Mouse (Mus musculus): ENCODE data around the gene Aldh9a1. TPM values are rescaled to one million over a fixed set of nuclear protein-coding genes. Genes with fewer than 3 reads are reported as not detected.

The Aldh9a1 gene
- polyA plus RNA-seq, 1 experiment from 2014 or later, result 39.5 TPM

DNA sequence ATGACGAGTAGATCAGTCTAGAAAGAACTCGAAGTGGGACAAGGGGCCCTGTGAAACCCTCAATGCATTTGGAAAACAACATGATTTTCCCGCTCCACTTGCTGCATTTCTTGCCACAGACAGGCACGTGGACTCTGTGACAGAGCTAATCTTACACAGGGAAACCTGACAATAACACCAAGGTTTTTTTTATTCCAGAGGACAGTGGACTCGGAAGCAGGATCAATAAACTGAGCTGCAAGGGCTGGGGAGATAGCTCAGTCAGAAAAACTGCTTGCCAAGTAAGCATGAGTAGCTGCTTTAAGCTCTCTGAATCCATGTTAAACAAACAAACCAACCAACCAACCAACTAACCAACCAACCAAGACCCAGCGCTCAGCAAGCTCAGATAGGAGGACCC is 41.5 kb downstream of the Aldh9a1 start:
- WGBS, result 83% methylated on average over 6 of the region's 6 CpGs

DNA sequence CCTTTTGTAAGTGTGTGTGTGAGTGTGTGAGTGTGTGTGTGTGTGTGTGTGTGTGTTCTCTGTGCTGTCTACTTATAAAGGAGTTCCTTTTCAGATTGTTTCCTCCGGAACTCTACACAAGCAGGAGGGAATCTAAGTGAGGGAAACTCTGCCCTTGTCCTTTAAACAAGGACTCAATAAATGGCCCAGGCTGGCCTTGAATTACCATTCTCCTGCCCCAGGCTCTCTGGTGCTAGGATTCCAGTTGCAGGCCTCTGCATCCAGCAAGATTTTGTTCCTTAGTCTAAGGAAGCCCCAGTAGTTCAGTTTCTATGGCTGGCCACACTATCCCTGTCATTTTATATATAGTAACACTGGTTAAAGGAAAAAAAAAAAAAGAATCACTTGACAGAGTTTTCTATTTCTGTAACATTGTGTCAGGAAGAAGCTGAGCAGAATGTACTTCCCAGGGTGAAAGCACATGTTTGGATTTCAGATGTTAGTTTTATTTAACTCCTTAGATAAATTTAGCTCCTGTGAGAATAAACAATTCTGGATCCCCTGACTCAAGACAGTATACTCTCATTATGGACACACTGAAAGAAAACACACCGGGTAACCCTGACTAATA is 42.3 kb downstream of the Aldh9a1 start:
- Histone ChIP-seq H3K27ac (0 out of 2 replicates have a peak overlapping the region, but pooled peaks have one; percentile 94), H3K27me3 (ENCODE audit: insufficient read depth, poor library complexity, severe bottlenecking) (peaks cover 28% of the 10 kb centered on the region), H3K4me1 (replicated peaks) (peaks cover 13% of the 10 kb centered on the region), H3K36me3 (no peaks in the 10 kb centered on the region), H3K4me3 (peak overlapping the region; percentile 61), H3K9me3 (no peaks in the 10 kb centered on the region)
- WGBS, result 48% methylated on average over 2 of the region's 2 CpGs
- DNase-seq (ENCODE audit: low spot score), result no peak

More for the DNA sequence above, 41.5 kb downstream of the Aldh9a1 start:
- Histone ChIP-seq H3K36me3 (no peaks in the 10 kb centered on the region), H3K27me3 (ENCODE audit: insufficient read depth, poor library complexity, severe bottlenecking) (peaks cover 30% of the 10 kb centered on the region), H3K4me1 (replicated peaks) (peaks cover 13% of the 10 kb centered on the region), H3K9me3 (no peaks in the 10 kb centered on the region), H3K27ac (no peak overlapping the region), H3K4me3 (no peak overlapping the region)
- no peak for DNase-seq (ENCODE audit: low spot score)

DNA sequence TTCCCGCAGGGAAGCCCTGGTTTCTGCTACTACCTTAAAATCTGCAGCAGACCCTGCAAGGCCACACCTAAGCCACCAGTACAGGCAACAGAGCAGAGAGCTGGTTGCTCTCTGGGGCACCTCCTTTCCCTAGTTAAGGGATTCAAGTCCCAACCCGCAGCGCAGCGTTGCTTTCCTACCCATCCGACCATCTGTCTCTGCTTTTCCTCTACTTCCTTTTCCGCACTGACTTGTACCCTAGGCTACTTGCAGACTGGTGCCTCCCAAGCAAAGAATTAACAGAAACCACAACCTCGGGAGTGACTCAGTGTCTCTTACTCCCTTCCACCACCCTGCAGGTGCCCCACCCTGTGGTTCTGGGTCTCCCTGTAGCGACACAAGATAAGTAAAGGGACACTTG is 42.9 kb downstream of the Aldh9a1 start:
- Histone ChIP-seq H3K9me3 (no peaks in the 10 kb centered on the region), H3K4me1 (replicated peaks) (peaks cover 13% of the 10 kb centered on the region), H3K27ac (peak overlapping the region; percentile 94; the same call in 1 of the 2 replicates), H3K4me3 (peak overlapping the region; percentile 61), H3K27me3 (ENCODE audit: insufficient read depth, poor library complexity, severe bottlenecking) (peaks cover 27% of the 10 kb centered on the region), H3K36me3 (no peaks in the 10 kb centered on the region)
- no peak for DNase-seq (ENCODE audit: low spot score)
- WGBS, result 13% methylated on average over 8 of the region's 8 CpGs

DNA sequence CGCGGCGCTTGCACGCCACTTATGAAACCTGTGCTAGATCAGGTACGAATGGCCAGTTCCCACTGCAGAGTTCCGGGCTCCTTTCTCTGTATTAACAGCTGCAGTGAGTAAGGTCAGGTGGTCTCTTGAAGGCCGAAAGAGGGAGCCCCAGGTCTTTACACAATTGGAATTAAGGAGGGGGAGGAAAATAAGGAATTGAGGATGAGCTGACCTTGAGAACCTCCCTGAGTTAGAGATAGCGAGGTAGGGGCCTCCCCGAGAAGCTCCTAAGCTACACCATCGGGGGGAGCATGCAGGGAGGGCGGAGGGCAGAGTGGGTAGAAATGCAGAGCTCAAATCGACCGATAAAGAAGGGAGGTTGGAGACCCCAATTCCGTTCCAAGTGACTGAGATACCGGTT is 43.5 kb downstream of the Aldh9a1 start:
- Histone ChIP-seq H3K4me1 (replicated peaks) (peaks cover 13% of the 10 kb centered on the region), H3K27ac (peak overlapping the region; percentile 94), H3K36me3 (no peaks in the 10 kb centered on the region), H3K4me3 (peak overlapping the region; percentile 61), H3K9me3 (no peaks in the 10 kb centered on the region), H3K27me3 (ENCODE audit: insufficient read depth, poor library complexity, severe bottlenecking) (peaks cover 27% of the 10 kb centered on the region)
- WGBS, result 2% methylated on average over 15 of the region's 15 CpGs
- no peak for DNase-seq (ENCODE audit: low spot score)

DNA sequence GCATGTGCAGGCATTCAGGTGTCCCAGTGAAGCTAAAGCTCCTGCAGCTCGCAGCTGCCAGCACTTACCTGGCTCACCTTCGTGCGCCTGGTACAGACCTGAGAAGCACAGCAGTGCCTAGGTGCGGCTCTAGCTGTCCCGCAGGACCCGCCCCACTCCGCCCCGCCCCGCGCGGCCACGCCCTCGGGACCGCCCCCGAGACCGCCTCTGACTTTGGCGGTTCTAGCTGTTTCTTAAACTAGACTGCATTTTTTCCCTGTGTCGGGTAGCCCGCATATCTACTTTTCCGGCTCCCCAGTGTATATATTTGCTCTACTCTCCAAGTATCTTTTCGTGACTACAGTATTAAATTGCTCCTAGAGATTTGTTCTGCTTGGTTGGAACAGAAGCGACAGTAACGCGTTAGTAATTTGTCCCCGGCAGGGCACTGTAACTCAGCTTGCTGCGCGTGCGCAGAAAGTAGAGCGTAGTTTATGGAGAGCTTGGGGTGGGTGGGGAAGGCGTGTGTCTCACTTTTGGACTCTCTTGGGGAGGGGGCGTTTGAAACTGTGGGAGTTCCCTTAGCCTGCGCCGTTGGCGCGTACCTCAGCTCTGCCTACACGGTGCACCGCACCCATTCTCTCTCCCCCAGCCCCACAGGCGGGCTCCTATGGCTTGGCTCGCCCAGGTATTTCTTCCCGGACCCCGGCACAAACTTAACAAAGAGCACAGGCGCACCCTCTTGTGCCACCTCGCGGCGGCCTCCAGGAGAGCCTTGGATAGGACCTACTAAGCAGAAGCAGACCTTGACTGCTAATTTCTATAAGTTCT is 44.1 kb downstream of the Aldh9a1 start, which contains the start of gene Mgst3:
Gene Mgst3, minus strand, starts transcription at position 159 of the 810 bp plus-strand sequence.
- peaks cover 13% of the 10 kb centered on the region for H3K4me1 ChIP-seq (replicated peaks)
- H3K27me3 ChIP-seq (ENCODE audit: insufficient read depth, poor library complexity, severe bottlenecking), result peaks cover 27% of the 10 kb centered on the region
- peak within 1 kb of the TSS; percentile 61 for H3K4me3 ChIP-seq
- no peaks in the 10 kb centered on the region for H3K36me3 ChIP-seq
- peak within 1 kb of the TSS; percentile 94 for H3K27ac ChIP-seq
- WGBS, result under 1% methylated on average over 45 of the region's 45 CpGs
- peak; percentile 95 for DNase-seq (ENCODE audit: low spot score)
- H3K9me3 ChIP-seq, result no peaks in the 10 kb centered on the region

DNA sequence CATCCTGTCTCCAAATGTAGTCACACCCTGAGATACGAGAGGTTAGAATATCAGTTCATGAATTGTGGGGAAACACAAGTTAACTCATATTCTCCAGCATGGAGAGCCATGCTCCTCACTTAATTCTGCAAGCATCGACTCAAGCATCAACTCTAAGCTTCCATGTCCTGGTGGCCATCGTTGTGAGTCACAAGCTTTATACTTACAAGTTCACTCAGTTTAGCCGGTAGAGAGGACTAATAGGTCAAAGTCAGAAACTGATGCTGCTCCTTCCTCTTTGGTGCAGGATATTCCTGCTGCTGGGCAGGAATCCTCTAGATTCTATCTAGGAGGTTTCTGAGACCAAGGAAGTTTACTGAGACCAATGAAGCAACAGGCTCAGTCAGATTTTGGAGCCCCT is 55.4 kb downstream of the Aldh9a1 start:
- no peaks in the 10 kb centered on the region for H3K4me1 ChIP-seq (replicated peaks)
- no peaks in the 10 kb centered on the region for H3K36me3 ChIP-seq
- DNase-seq (ENCODE audit: low spot score), result no peak
- WGBS, result 90% methylated on average over 4 of the region's 4 CpGs
- no peaks in the 10 kb centered on the region for H3K27me3 ChIP-seq (ENCODE audit: insufficient read depth, poor library complexity, severe bottlenecking)
- H3K27ac ChIP-seq, result no peak overlapping the region
- H3K4me3 ChIP-seq, result no peak overlapping the region
- H3K9me3 ChIP-seq, result no peaks in the 10 kb centered on the region

DNA sequence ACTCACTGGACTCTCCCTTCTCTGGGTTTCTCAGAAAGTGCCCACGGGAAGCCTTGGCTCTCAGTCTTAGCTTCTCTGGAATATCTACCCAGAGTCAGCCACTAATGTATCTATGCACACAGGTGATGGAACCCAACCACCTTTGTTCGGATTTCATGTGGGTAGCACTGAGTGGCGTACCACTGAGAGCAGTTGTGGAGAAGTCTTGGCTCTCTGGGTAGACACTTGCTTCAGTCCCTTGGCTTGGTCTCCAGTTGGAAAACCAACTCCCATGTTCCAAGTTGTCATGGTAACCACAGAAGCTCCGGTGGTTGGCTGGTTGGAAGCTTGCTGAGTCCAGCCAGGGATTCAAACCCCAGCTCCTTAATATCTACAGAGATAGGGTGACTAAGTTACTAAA is 59.8 kb downstream of the Aldh9a1 start:
- Histone ChIP-seq H3K36me3 (no peaks in the 10 kb centered on the region), H3K27me3 (ENCODE audit: insufficient read depth, poor library complexity, severe bottlenecking) (no peaks in the 10 kb centered on the region), H3K4me3 (no peak overlapping the region), H3K9me3 (no peaks in the 10 kb centered on the region), H3K4me1 (replicated peaks) (no peaks in the 10 kb centered on the region), H3K27ac (no peak overlapping the region)
- WGBS, result 80% methylated on average over 4 of the region's 4 CpGs
- no peak for DNase-seq (ENCODE audit: low spot score)

DNA sequence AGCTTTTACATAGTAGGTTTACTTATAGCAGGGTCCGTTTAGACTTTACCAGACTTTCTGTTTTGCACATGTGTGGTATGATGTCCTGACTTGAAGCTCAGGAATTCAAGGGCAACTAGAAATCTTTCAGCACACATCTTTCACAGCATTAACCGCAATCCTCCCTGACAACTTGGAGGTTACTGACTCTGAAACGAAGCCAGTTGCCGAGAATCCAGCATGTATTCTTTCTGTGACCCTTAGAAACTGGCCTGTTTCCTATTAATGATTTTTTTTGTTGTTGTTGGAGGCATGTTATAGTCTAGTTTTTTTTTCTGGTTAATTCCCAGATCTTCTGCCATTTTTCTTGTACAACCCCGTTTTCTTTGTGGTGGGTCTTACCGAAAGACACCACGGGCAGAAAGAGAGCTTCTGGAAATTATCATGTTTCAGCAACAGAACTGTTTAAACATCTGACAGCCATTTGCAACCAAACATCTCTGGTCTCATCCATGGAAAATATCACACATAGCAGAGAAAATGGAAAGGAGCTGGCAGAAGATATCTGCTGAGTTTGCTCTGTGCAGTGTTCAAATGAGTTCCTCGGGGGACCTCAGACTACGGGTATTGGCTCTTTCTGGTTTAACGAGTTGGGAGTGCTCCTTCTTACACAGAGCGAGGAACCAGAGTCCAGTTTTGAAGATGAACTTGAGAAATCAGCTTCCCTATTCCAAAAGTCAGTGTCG is 62.4 kb downstream of the Aldh9a1 start:
- Histone ChIP-seq H3K9me3 (no peaks in the 10 kb centered on the region), H3K36me3 (no peaks in the 10 kb centered on the region), H3K4me1 (replicated peaks) (no peaks in the 10 kb centered on the region), H3K27me3 (ENCODE audit: insufficient read depth, poor library complexity, severe bottlenecking) (no peaks in the 10 kb centered on the region), H3K4me3 (no peak overlapping the region), H3K27ac (no peak overlapping the region)
- 80% methylated on average over 12 of the region's 12 CpGs for WGBS
- DNase-seq (ENCODE audit: low spot score), result no peak

DNA sequence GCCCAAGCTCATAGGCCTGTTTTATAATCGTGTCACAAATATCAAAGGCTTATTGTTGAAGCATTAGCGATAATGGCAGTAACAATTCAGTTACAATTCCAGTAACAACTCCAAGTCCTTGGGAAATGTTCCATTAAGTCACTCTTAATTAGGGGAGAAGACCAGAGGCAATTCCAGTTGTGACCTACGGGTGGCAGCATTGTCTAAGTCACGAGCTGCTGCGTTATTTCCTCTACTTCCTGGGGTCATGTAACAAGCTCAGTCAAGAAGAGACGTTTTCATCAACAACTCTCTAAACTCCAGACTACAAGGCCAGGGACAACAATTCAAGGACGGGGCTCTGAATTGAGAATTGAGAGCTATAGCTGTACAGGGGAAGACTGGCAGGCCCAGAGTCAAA is 65.1 kb downstream of the Aldh9a1 start:
- Histone ChIP-seq H3K36me3 (no peaks in the 10 kb centered on the region), H3K4me1 (replicated peaks) (no peaks in the 10 kb centered on the region), H3K9me3 (no peaks in the 10 kb centered on the region), H3K27me3 (ENCODE audit: insufficient read depth, poor library complexity, severe bottlenecking) (no peaks in the 10 kb centered on the region), H3K4me3 (no peak overlapping the region), H3K27ac (no peak overlapping the region)
- 4% methylated on average over 7 of the region's 7 CpGs for WGBS
- peak; percentile 77 for DNase-seq (ENCODE audit: low spot score)

Other genes with a start within 250 kb of the Aldh9a1 start
- gene Uck2, start 64.7 kb upstream of the Aldh9a1 start, polyA plus RNA-seq (2016; fragmentation: Nextera tagmentation; extraction: Ambion mirVana), result 113 and 125 TPM in 2 replicates
- gene Tmco1, start 41.6 kb upstream of the Aldh9a1 start, polyA plus RNA-seq (2016; fragmentation: Nextera tagmentation; extraction: Ambion mirVana), result 76.3 and 78.3 TPM in 2 replicates
- gene Mgst3, start 43.9 kb downstream of the Aldh9a1 start, polyA plus RNA-seq (2016; fragmentation: Nextera tagmentation; extraction: Ambion mirVana), result 74.5 and 83.9 TPM in 2 replicates
- gene Lrrc52, start 116.8 kb downstream of the Aldh9a1 start, polyA plus RNA-seq (2016; fragmentation: Nextera tagmentation; extraction: Ambion mirVana), result not detected in 2 replicates
- gene Rxrg, start 248.4 kb downstream of the Aldh9a1 start, polyA plus RNA-seq (2016; fragmentation: Nextera tagmentation; extraction: Ambion mirVana), result 5.1 and 6.7 TPM in 2 replicates